Mouse (Mus musculus): Measurements from ENCODE around the gene Foxo3. TPM values are rescaled to one million over a fixed set of nuclear protein-coding genes. Genes with fewer than 3 reads are reported as not detected.

Gene Foxo3
- polyA plus RNA-seq, 1 experiment, result 49.3 TPM

GRCm38 (mm10) chr10:42237556-42237955 lies 39.0 kb downstream of the Foxo3 start:
- TF ChIP-seq POLR2A (IDR thresholded peaks at IDR 0.05; ENCODE audit: borderline replicate concordance, extremely low read depth, low read depth, low read length) (no peak), CTCF (IDR thresholded peaks at IDR 0.05; ENCODE audit: insufficient read depth, low read length) (no peak)

DNA sequence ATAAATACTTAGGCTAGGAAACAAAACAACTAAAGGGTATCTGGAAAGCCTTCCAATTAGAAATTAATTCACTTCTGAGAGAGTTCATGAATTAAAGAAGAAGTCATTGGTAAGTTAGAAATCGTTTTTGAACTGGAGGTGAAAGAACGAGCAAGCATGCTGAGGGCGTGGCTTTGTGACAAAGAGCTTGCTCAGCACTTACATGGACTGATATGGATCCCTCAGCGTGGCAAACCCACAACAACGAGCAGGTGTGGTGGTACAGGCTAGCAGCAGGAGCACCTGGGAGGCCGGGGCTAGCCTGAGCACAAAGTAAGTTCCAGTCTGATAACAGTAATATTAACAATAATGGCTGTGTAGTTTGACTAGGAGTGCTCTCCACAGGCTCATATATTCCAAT lies 41.2 kb downstream of the Foxo3 start:
- WGBS, result 66% methylated on average over 6 of the region's 6 CpGs
- no peak for TF ChIP-seq CTCF (IDR thresholded peaks at IDR 0.05; ENCODE audit: insufficient read depth, low read length)
- no peak for TF ChIP-seq POLR2A (IDR thresholded peaks at IDR 0.05; ENCODE audit: borderline replicate concordance, extremely low read depth, low read depth, low read length)
- no peak for DNase-seq
- Histone ChIP-seq H3K4me3 (replicated peaks; ENCODE audit: extremely low read depth, low read depth, low read length) (no peak overlapping the region), H3K4me1 (ENCODE audit: control insufficient read depth, insufficient read depth, low read length) (peaks cover 18% of the 10 kb centered on the region)

More at GRCm38 (mm10) chr10:42237556-42237955, 39.0 kb downstream of the Foxo3 start:
- Histone ChIP-seq H3K4me1 (ENCODE audit: control insufficient read depth, insufficient read depth, low read length) (peaks cover 18% of the 10 kb centered on the region), H3K4me3 (replicated peaks; ENCODE audit: extremely low read depth, low read depth, low read length) (no peak overlapping the region)
- WGBS, result 94% methylated on average over 4 of the region's 4 CpGs
- DNase-seq, result no peak

GRCm38 (mm10) chr10:42232977-42233376 lies 43.6 kb downstream of the Foxo3 start:
- peaks cover 19% of the 10 kb centered on the region for H3K4me1 ChIP-seq (ENCODE audit: control insufficient read depth, insufficient read depth, low read length)
- DNase-seq, result no peak
- no peak overlapping the region for H3K4me3 ChIP-seq (replicated peaks; ENCODE audit: extremely low read depth, low read depth, low read length)
- WGBS, result 81% methylated on average over 11 of the region's 11 CpGs
- no peak for TF ChIP-seq CTCF (IDR thresholded peaks at IDR 0.05; ENCODE audit: insufficient read depth, low read length)
- no peak for TF ChIP-seq POLR2A (IDR thresholded peaks at IDR 0.05; ENCODE audit: borderline replicate concordance, extremely low read depth, low read depth, low read length)

- H3K4me3 ChIP-seq (replicated peaks; ENCODE audit: extremely low read depth, low read depth, low read length), result no peak overlapping the region
- DNase-seq, result no peak
Measured at GRCm38 (mm10) chr10:42231847-42232246, 44.7 kb downstream of the Foxo3 start.

GRCm38 (mm10) chr10:42231100-42231541 lies 45.4 kb downstream of the Foxo3 start:
- WGBS, result 67% methylated on average over 3 of the region's 3 CpGs
- no peak for TF ChIP-seq CTCF (IDR thresholded peaks at IDR 0.05; ENCODE audit: insufficient read depth, low read length)
- TF ChIP-seq POLR2A (IDR thresholded peaks at IDR 0.05; ENCODE audit: borderline replicate concordance, extremely low read depth, low read depth, low read length), result no peak
- DNase-seq, result no peak
- Histone ChIP-seq H3K4me3 (replicated peaks; ENCODE audit: extremely low read depth, low read depth, low read length) (no peak overlapping the region), H3K4me1 (ENCODE audit: control insufficient read depth, insufficient read depth, low read length) (peaks cover 19% of the 10 kb centered on the region)

More at GRCm38 (mm10) chr10:42231847-42232246, 44.7 kb downstream of the Foxo3 start:
- no peak for TF ChIP-seq CTCF (IDR thresholded peaks at IDR 0.05; ENCODE audit: insufficient read depth, low read length)
- peaks cover 17% of the 10 kb centered on the region for H3K4me1 ChIP-seq (ENCODE audit: control insufficient read depth, insufficient read depth, low read length)
- 73% methylated on average over 8 of the region's 8 CpGs for WGBS

DNA sequence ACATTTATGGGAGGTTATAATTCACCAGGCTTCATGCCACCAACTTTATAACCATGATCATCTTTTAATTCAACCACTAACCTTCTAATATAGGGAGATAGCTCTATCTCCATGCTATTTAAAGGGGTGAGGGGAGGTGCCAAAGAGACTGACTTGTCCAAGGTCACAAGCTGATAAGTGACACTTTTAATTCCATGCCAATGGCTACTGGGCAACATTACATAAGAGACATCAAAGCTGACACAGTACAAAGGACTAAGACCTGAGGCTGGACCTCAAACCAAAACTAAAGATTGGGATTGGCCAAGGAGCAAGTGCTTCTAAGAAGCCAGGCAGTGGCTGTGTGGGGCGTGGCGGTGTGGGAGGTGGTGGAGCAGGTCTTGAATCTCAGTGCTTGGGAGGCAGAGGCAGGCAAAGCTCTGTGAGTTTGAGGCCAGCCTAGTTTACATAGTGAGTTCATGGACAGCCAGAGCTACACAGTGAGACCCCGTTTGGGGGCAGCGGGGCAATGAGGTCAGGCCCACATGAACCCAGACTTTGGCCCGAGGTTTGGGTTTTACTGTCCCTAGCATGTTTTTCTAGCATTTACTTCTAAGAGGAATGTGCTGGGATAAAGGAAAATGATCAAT lies 46.0 kb downstream of the Foxo3 start:
- peaks cover 23% of the 10 kb centered on the region for H3K4me1 ChIP-seq (ENCODE audit: control insufficient read depth, insufficient read depth, low read length)
- no peak for DNase-seq
- 91% methylated on average over 5 of the region's 5 CpGs for WGBS
- H3K4me3 ChIP-seq (replicated peaks; ENCODE audit: extremely low read depth, low read depth, low read length), result no peak overlapping the region
- TF ChIP-seq CTCF (IDR thresholded peaks at IDR 0.05; ENCODE audit: insufficient read depth, low read length), result no peak
- TF ChIP-seq POLR2A (IDR thresholded peaks at IDR 0.05; ENCODE audit: borderline replicate concordance, extremely low read depth, low read depth, low read length), result no peak

GRCm38 (mm10) chr10:42227751-42228241 lies 48.8 kb downstream of the Foxo3 start:
- 42% methylated on average over 4 of the region's 4 CpGs for WGBS
- H3K4me3 ChIP-seq (replicated peaks; ENCODE audit: extremely low read depth, low read depth, low read length), result no peak overlapping the region
- TF ChIP-seq CTCF (IDR thresholded peaks at IDR 0.05; ENCODE audit: insufficient read depth, low read length) (no peak), POLR2A (IDR thresholded peaks at IDR 0.05; ENCODE audit: borderline replicate concordance, extremely low read depth, low read depth, low read length) (no peak)
- peaks cover 18% of the 10 kb centered on the region for H3K4me1 ChIP-seq (ENCODE audit: control insufficient read depth, insufficient read depth, low read length)
- no peak for DNase-seq

GRCm38 (mm10) chr10:42226176-42226575 lies 50.4 kb downstream of the Foxo3 start:
- no peak for DNase-seq
- WGBS, result 81% methylated on average over 15 of the region's 15 CpGs
- no peak for TF ChIP-seq POLR2A (IDR thresholded peaks at IDR 0.05; ENCODE audit: borderline replicate concordance, extremely low read depth, low read depth, low read length)
- no peak for TF ChIP-seq CTCF (IDR thresholded peaks at IDR 0.05; ENCODE audit: insufficient read depth, low read length)
- Histone ChIP-seq H3K4me3 (replicated peaks; ENCODE audit: extremely low read depth, low read depth, low read length) (no peak overlapping the region), H3K4me1 (ENCODE audit: control insufficient read depth, insufficient read depth, low read length) (peaks cover 27% of the 10 kb centered on the region)

- no peak for DNase-seq
- WGBS, result 80% methylated on average over 18 of the region's 18 CpGs
- Histone ChIP-seq H3K4me1 (ENCODE audit: control insufficient read depth, insufficient read depth, low read length) (peaks cover 24% of the 10 kb centered on the region), H3K4me3 (replicated peaks; ENCODE audit: extremely low read depth, low read depth, low read length) (no peak overlapping the region)
- TF ChIP-seq POLR2A (IDR thresholded peaks at IDR 0.05; ENCODE audit: borderline replicate concordance, extremely low read depth, low read depth, low read length) (no peak), CTCF (IDR thresholded peaks at IDR 0.05; ENCODE audit: insufficient read depth, low read length) (no peak)
Measured at GRCm38 (mm10) chr10:42225184-42225935, 51.2 kb downstream of the Foxo3 start.

All from lung, adult 2 months (tissue).